Mouse (Mus musculus) frontal cortex, adult 2 months (tissue): ENCODE measurements around the gene Dbnl. TPM values are rescaled to one million over a fixed set of nuclear protein-coding genes. Genes with fewer than 3 reads are reported as not detected.
A peak's percentile ranks its signal among the peaks of the same experiment; 100 is the strongest.
"Not testable (repeated sequence)": the region's sequence is repeated elsewhere in the genome, so short reads cannot be mapped to it uniquely, and the experiment has no call there.

Source experiments
- DNase-seq, 2 experiments: peaks; one replicate each; pipeline ENCODE4 v3.0.0; 2022; ENCODE audit warnings: low spot score in 1 of 2; ENCODE audit errors: extremely low spot score in 1 of 2
- polyA plus RNA-seq: library from polyadenylated mRNA; depleted of rRNA; stranded (reverse); fragments of >200 nt; gene quantifications from 2 replicates; pipeline ENCODE4 v1.2.3, GENCODE M21; 2012

Gene Dbnl
- polyA plus RNA-seq, 1 experiment: 85.2 TPM

- no peak for DNase-seq
Measured at GRCm38 (mm10) chr11:5795290-5795689, 7.0 kb downstream of the Dbnl start.

- DNase-seq: peak; percentile 39 to 62
Measured at GRCm38 (mm10) chr11:5795706-5796105, 7.4 kb downstream of the Dbnl start.

- no peak for DNase-seq
Measured at GRCm38 (mm10) chr11:5796939-5797338, 8.7 kb downstream of the Dbnl start.

- no peak for DNase-seq
Measured at GRCm38 (mm10) chr11:5797371-5797770, 9.1 kb downstream of the Dbnl start.

GRCm38 (mm10) chr11:5797928-5798327 lies 9.6 kb downstream of the Dbnl start:
- no peak for DNase-seq

GRCm38 (mm10) chr11:5799621-5800490 lies 11.6 kb downstream of the Dbnl start:
- DNase-seq: no peak

- DNase-seq: no peak
Measured at GRCm38 (mm10) chr11:5801511-5801910, 13.2 kb downstream of the Dbnl start.

GRCm38 (mm10) chr11:5802005-5802404 lies 13.7 kb downstream of the Dbnl start:
- DNase-seq: no peak

GRCm38 (mm10) chr11:5802457-5803217 lies 14.3 kb downstream of the Dbnl start:
- DNase-seq: no peak

- peak in 1 of 2 experiments; percentile 44 for DNase-seq
Measured at GRCm38 (mm10) chr11:5803551-5803981, 15.3 kb downstream of the Dbnl start, which contains the start of gene Pgam2. TSS of gene Pgam2 (minus strand) at chr11:5803733.

- DNase-seq: no peak
Measured at GRCm38 (mm10) chr11:5804174-5804573, 15.9 kb downstream of the Dbnl start.

GRCm38 (mm10) chr11:5805711-5806110 lies 17.4 kb downstream of the Dbnl start:
- DNase-seq: no peak

- DNase-seq: no peak
Measured at GRCm38 (mm10) chr11:5807956-5808355, 19.7 kb downstream of the Dbnl start.

GRCm38 (mm10) chr11:5809487-5809886 lies 21.2 kb downstream of the Dbnl start:
- DNase-seq: not testable (repeated sequence)

- no peak for DNase-seq
Measured at GRCm38 (mm10) chr11:5813381-5813780, 25.1 kb downstream of the Dbnl start.

- DNase-seq: no peak
Measured at GRCm38 (mm10) chr11:5819223-5819622, 30.9 kb downstream of the Dbnl start.

- DNase-seq: no peak
Measured at GRCm38 (mm10) chr11:5825432-5825831, 37.1 kb downstream of the Dbnl start.

- DNase-seq: no peak
Measured at GRCm38 (mm10) chr11:5827931-5828330, 39.6 kb downstream of the Dbnl start.

- DNase-seq: no peak
Measured at GRCm38 (mm10) chr11:5828509-5829191, 40.4 kb downstream of the Dbnl start.

GRCm38 (mm10) chr11:5829327-5829726 lies 41.0 kb downstream of the Dbnl start:
- DNase-seq: no peak

- no peak for DNase-seq
Measured at GRCm38 (mm10) chr11:5834506-5834905, 46.2 kb downstream of the Dbnl start.
